Mouse (Mus musculus) forebrain, embryonic 11.5 days (tissue): ENCODE measurements at regions not wholly inside any gene's neighbourhood (a gene's known extent, or its start where the extent isn't known, plus 50 kb on each side); places are given as distances from the start of the nearest gene placed in this dataset.

Experiments used
- ATAC-seq: fragments of 200-750 bp; cut with Nextera tagmentation; replicated peaks from 2 replicates; pipeline ENCODE4 v1.8.0; 2017; ENCODE audit warnings: moderate TSS enrichment; ENCODE audit not compliant: low FRiP score
- DNase-seq: peaks from one replicate; pipeline ENCODE4 v3.0.0-alpha.2; 2017; ENCODE audit warnings: low spot score
- H3K27ac ChIP-seq: fragments of 300-500 bp; sonication (generic); 2 replicates; pipeline ENCODE4 v1.5.1; 2014; ENCODE audit warnings: low read depth, low read length
- H3K27me3 ChIP-seq: fragments of 300-500 bp; sonication (generic); 2 replicates; pipeline ENCODE4 v1.6.1; 2014; ENCODE audit warnings: mild to moderate bottlenecking, low read length, mixed read lengths; ENCODE audit not compliant: control insufficient read depth, insufficient read depth
- H3K36me3 ChIP-seq: fragments of 300-500 bp; sonication (generic); 2 replicates; pipeline ENCODE4 v1.6.1; 2014; ENCODE audit warnings: mild to moderate bottlenecking, low read length, moderate library complexity, mixed read lengths; ENCODE audit not compliant: control insufficient read depth, insufficient read depth
- H3K4me1 ChIP-seq: fragments of 300-500 bp; sonication (generic); replicated peaks from 2 replicates; pipeline ENCODE4 v1.6.1; 2014; ENCODE audit warnings: low read length, mixed read lengths; ENCODE audit not compliant: control insufficient read depth, insufficient read depth
- H3K4me2 ChIP-seq: fragments of 300-500 bp; sonication (generic); 2 replicates; pipeline ENCODE4 v1.6.1; 2014; ENCODE audit warnings: low read depth, mild to moderate bottlenecking, low read length, moderate library complexity, mixed read lengths; ENCODE audit not compliant: severe bottlenecking
- H3K4me3 ChIP-seq: fragments of 300-500 bp; sonication (generic); 2 replicates; pipeline ENCODE4 v1.5.1; 2014; ENCODE audit warnings: low read depth, low read length
- H3K9ac ChIP-seq: fragments of 300-500 bp; sonication (generic); 2 replicates; pipeline ENCODE4 v1.6.1; 2014; ENCODE audit warnings: low read length
- H3K9me3 ChIP-seq: fragments of 300-500 bp; sonication (generic); 2 replicates; pipeline ENCODE4 v1.6.1; 2016; ENCODE audit warnings: low read length, mixed read lengths; ENCODE audit not compliant: control insufficient read depth
- WGBS: fragments of 180-500 bp; shearing (Covaris S2); extraction: QIAGEN DNeasy Blood & Tissue Kit; methylation state at CpG from one replicate; pipeline ENCODE4 v1.1.7; 2014; 5-methylcytosine and 5-hydroxymethylcytosine counted together

GRCm38 (mm10) chr2:178643841-178644240 is 213.5 kb downstream of the Cdh26 start:
- peaks cover 6% of the 10 kb centered on the region; the same call in 1 of the 2 replicates for H3K27me3 ChIP-seq
- H3K4me3 ChIP-seq: no peak overlapping the region
- no peak for ATAC-seq
- no peak overlapping the region for H3K4me2 ChIP-seq
- no peaks in the 10 kb centered on the region for H3K36me3 ChIP-seq
- H3K27ac ChIP-seq: no peak overlapping the region
- DNase-seq: no peak
- 54% methylated on average over 4 of the region's 4 CpGs for WGBS
- H3K4me1 ChIP-seq: 0 out of 2 replicates have a peak, but pooled peaks cover 3% of the 10 kb centered on the region
- H3K9ac ChIP-seq: no peak overlapping the region
- no peaks in the 10 kb centered on the region for H3K9me3 ChIP-seq

- Histone ChIP-seq H3K27me3 (no peaks in the 10 kb centered on the region), H3K4me2 (no peak overlapping the region)
- 92% methylated on average over 2 of the region's 2 CpGs for WGBS
Measured at GRCm38 (mm10) chr2:178660071-178660470, 229.7 kb downstream of the Cdh26 start.

GRCm38 (mm10) chr2:178662396-178662795 is 232.1 kb downstream of the Cdh26 start:
- H3K4me2 ChIP-seq: no peak overlapping the region
- no peak for DNase-seq
- ATAC-seq: no peak
- H3K9me3 ChIP-seq: no peaks in the 10 kb centered on the region
- H3K4me3 ChIP-seq: no peak overlapping the region
- 67% methylated on average over 1 of the region's 1 CpGs for WGBS
- no peaks in the 10 kb centered on the region for H3K36me3 ChIP-seq
- H3K4me1 ChIP-seq: no peaks in the 10 kb centered on the region
- no peaks in the 10 kb centered on the region for H3K27me3 ChIP-seq
- no peak overlapping the region for H3K9ac ChIP-seq
- H3K27ac ChIP-seq: no peak overlapping the region

More at GRCm38 (mm10) chr2:178660071-178660470, 229.7 kb downstream of the Cdh26 start:
- no peaks in the 10 kb centered on the region for H3K36me3 ChIP-seq
- H3K27ac ChIP-seq: no peak overlapping the region
- no peak for ATAC-seq
- no peaks in the 10 kb centered on the region for H3K9me3 ChIP-seq
- no peak for DNase-seq
- no peaks in the 10 kb centered on the region for H3K4me1 ChIP-seq
- H3K9ac ChIP-seq: no peak overlapping the region
- no peak overlapping the region for H3K4me3 ChIP-seq

GRCm38 (mm10) chr2:178664977-178665376 is 234.6 kb downstream of the Cdh26 start:
- H3K36me3 ChIP-seq: no peaks in the 10 kb centered on the region
- H3K27ac ChIP-seq: no peak overlapping the region
- DNase-seq (peak; percentile 83), ATAC-seq (peak; percentile 42; the same call in 1 of the 2 replicates)
- H3K9ac ChIP-seq: no peak overlapping the region
- no peaks in the 10 kb centered on the region for H3K27me3 ChIP-seq
- no peaks in the 10 kb centered on the region for H3K9me3 ChIP-seq
- 15% methylated on average over 4 of the region's 4 CpGs for WGBS
- H3K4me3 ChIP-seq: no peak overlapping the region
- H3K4me1 ChIP-seq: no peaks in the 10 kb centered on the region
- no peak overlapping the region for H3K4me2 ChIP-seq

GRCm38 (mm10) chr2:178668451-178668850 is 238.1 kb downstream of the Cdh26 start:
- Histone ChIP-seq H3K4me3 (no peak overlapping the region), H3K9me3 (no peaks in the 10 kb centered on the region), H3K36me3 (no peaks in the 10 kb centered on the region), H3K27me3 (no peaks in the 10 kb centered on the region), H3K4me2 (no peak overlapping the region), H3K4me1 (no peaks in the 10 kb centered on the region), H3K9ac (no peak overlapping the region), H3K27ac (no peak overlapping the region)
- no peak for DNase-seq
- no peak for ATAC-seq
- WGBS: 6% methylated on average over 2 of the region's 2 CpGs

- H3K4me1 ChIP-seq: no peaks in the 10 kb centered on the region
- no peak overlapping the region for H3K4me3 ChIP-seq
- WGBS: 75% methylated on average over 11 of the region's 11 CpGs
- no peak overlapping the region for H3K9ac ChIP-seq
- H3K27ac ChIP-seq: no peak overlapping the region
- ATAC-seq (no peak), DNase-seq (no peak)
- no peaks in the 10 kb centered on the region for H3K36me3 ChIP-seq
- H3K27me3 ChIP-seq: no peaks in the 10 kb centered on the region
- no peak overlapping the region for H3K4me2 ChIP-seq
- H3K9me3 ChIP-seq: no peaks in the 10 kb centered on the region
Measured at GRCm38 (mm10) chr2:178670952-178671351, 240.6 kb downstream of the Cdh26 start.

- H3K27me3 ChIP-seq: no peaks in the 10 kb centered on the region
- no peak overlapping the region for H3K9ac ChIP-seq
- H3K27ac ChIP-seq: no peak overlapping the region
- H3K4me3 ChIP-seq: no peak overlapping the region
- H3K4me2 ChIP-seq: no peak overlapping the region
- H3K36me3 ChIP-seq: no peaks in the 10 kb centered on the region
- no peak for ATAC-seq
- 92% methylated on average over 4 of the region's 4 CpGs for WGBS
- H3K4me1 ChIP-seq: no peaks in the 10 kb centered on the region
- no peak for DNase-seq
- no peaks in the 10 kb centered on the region for H3K9me3 ChIP-seq
Measured at GRCm38 (mm10) chr2:178673621-178674020, 243.3 kb downstream of the Cdh26 start.

GRCm38 (mm10) chr2:178674621-178675020 is 244.3 kb downstream of the Cdh26 start:
- WGBS: 77% methylated on average over 4 of the region's 4 CpGs
- Histone ChIP-seq H3K4me2 (no peak overlapping the region), H3K27me3 (no peaks in the 10 kb centered on the region), H3K27ac (no peak overlapping the region), H3K4me1 (no peaks in the 10 kb centered on the region), H3K9ac (no peak overlapping the region), H3K4me3 (no peak overlapping the region), H3K9me3 (no peaks in the 10 kb centered on the region), H3K36me3 (no peaks in the 10 kb centered on the region)
- ATAC-seq (no peak), DNase-seq (no peak)

- Histone ChIP-seq H3K9me3 (no peaks in the 10 kb centered on the region), H3K27me3 (no peaks in the 10 kb centered on the region), H3K9ac (no peak overlapping the region), H3K4me3 (no peak overlapping the region), H3K36me3 (no peaks in the 10 kb centered on the region), H3K4me1 (no peaks in the 10 kb centered on the region), H3K4me2 (no peak overlapping the region), H3K27ac (no peak overlapping the region)
- ATAC-seq (no peak), DNase-seq (no peak)
- 89% methylated on average over 10 of the region's 10 CpGs for WGBS
Measured at GRCm38 (mm10) chr2:178676970-178677369, 246.6 kb downstream of the Cdh26 start.
